Mouse (Mus musculus) urinary bladder, postnatal 0 days (tissue): ENCODE results near the gene Rps27a. TPM values are rescaled to one million over a fixed set of nuclear protein-coding genes. Genes with fewer than 3 reads are reported as not detected.

Source experiments
- polyA plus RNA-seq: library from polyadenylated mRNA; unstranded; fragments of >200 nt; fragmentation: Nextera tagmentation; extraction: Ambion mirVana; gene quantifications from 2 replicates; pipeline ENCODE4 v1.2.1, GENCODE M21; 2015

Gene Rps27a
- 840 and 851 TPM in 2 replicates for polyA plus RNA-seq

GRCm38 (mm10) chr11:29547752-29548503, at the start of gene Rps27a, which contains the start of gene Clhc1:
Gene Rps27a (minus strand): TSS chr11:29548109.
Gene Clhc1 (plus strand): TSS chr11:29547950.

DNA sequence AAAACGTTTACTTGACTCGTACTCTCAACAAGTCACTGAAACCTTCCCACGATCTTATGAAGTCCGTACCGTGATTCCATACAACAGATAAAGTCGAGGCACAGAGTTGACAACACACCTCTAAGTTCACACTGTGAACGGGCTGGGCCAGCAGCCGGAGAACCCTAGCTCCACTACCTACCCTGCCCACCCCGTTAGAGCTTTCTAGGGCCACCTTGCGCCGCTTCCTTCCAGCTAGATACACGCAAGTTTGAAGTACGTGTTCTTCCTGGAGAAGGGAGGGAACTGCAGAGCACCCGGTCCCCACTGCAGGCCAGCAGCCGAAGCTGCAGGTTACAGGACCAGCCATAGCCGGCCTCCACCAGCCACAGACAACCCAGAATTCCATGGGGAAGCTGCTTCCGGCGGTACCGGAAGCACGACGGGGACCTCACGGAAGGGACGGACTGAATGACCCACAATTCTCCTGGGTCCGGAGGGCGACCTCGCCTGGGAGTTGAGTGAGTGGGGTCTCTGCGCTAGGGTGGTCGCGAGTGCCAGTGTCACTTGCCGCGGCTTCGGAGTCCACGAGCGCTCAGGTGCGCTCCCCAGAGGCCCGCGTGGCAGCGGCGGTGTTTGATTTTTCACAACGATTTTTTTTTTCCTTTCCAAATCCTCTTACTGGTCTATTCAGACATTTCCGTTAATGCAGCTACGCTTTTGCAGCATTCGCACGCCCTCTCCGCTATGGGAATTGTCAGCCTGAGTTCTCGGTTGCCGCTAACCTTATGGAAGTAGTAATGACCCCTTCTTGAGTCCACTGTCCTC, 21.7 kb downstream of the Rps27a start, which contains the start of gene Mtif2:
Gene Mtif2 (plus strand): TSS at position 421 of the 807 bp plus-strand sequence.

GRCm38 (mm10) chr11:29514682-29515412, 33.1 kb downstream of the Rps27a start, which contains the start of gene Prorsd1:
Gene Prorsd1 (minus strand): TSS chr11:29515033.

Other genes starting within 250 kb of the Rps27a start
- 15.1 and 20.0 TPM in 2 replicates for gene Ccdc88a, start 174.5 kb downstream of the Rps27a start, polyA plus RNA-seq
- gene Prorsd1, start 33.1 kb downstream of the Rps27a start, polyA plus RNA-seq: 49.7 and 50.7 TPM in 2 replicates
- 27.0 and 28.7 TPM in 2 replicates for gene Mtif2, start 21.7 kb downstream of the Rps27a start, polyA plus RNA-seq
- 0.10 and 0.14 TPM in 2 replicates for gene Clhc1, start 159 bp downstream of the Rps27a start, polyA plus RNA-seq
- gene Rtn4, start 144.8 kb upstream of the Rps27a start, polyA plus RNA-seq: 72.3 and 73.9 TPM in 2 replicates